Mouse (Mus musculus) E14TG2a.4 (cell line): Measurements from ENCODE around the gene Rwdd1.
"Not testable (repeated sequence)": the region's sequence is repeated elsewhere in the genome, so short reads cannot be mapped to it uniquely, and the experiment has no call there.

Experiments
- H3K27me3 ChIP-seq: 2 replicates; pipeline ENCODE4 v1.6.1; 2014; ENCODE audit warnings: low read length, control low read depth; ENCODE audit not compliant: insufficient read depth
- H3K36me3 ChIP-seq: 2 replicates; pipeline ENCODE4 v1.6.1; 2014; ENCODE audit warnings: low read length, control low read depth; ENCODE audit not compliant: insufficient read depth
- H3K4me1 ChIP-seq: replicated peaks from 2 replicates; pipeline ENCODE4 v1.6.1; 2014; ENCODE audit warnings: low read depth, low read length, control low read depth
- H3K4me3 ChIP-seq: replicated peaks from 2 replicates; pipeline ENCODE4 v1.5.1; 2014; ENCODE audit warnings: mild to moderate bottlenecking, low read length
- H3K9me3 ChIP-seq: 2 replicates; pipeline ENCODE4 v1.6.1; 2014; ENCODE audit warnings: low read length, control low read depth
- CTCF ChIP-seq: conservative IDR thresholded peaks from 2 replicates; pipeline ENCODE4 v1.5.1; 2014; ENCODE audit warnings: low read length
- NANOG ChIP-seq: IDR thresholded peaks from 2 replicates; pipeline ENCODE4 v1.6.1; 2014; ENCODE audit warnings: borderline replicate concordance, low read length, mixed read lengths
- POU5F1 ChIP-seq: IDR thresholded peaks from 2 replicates; pipeline ENCODE4 v1.6.1; 2014; ENCODE audit warnings: low read length, borderline replicate concordance

Gene Rwdd1

DNA sequence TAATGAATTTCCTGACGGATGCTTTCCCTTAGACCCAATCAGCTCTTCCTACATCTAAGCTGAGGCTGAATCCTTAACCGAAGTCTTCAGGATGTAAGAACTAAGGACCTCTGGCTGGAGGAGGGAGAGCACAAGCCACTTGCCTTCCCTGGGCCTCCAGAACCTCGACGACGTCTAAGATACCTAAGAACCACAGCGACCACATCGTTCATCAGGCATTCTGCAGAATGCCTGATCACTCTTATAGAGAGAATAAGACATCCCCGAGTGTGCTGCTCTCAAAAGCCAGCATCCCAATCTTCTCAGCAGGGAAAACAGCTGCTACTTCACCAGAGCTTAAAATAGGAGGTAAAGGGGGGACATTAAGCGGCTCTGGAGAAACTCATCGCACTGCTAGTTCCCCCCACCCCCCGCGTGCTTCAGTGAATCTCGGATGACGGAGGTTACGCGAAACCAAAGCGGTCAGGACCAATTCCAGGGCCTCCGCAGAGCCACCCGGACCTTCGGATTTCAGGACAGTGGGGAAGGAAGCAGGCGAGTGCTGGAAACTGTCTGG is 600 bp downstream of the Rwdd1 start:
- Histone ChIP-seq H3K9me3 (no peaks in the 10 kb centered on the region), H3K4me3 (peak overlapping the region; percentile 95), H3K36me3 (peaks cover 22% of the 10 kb centered on the region), H3K27me3 (no peaks in the 10 kb centered on the region), H3K4me1 (peaks cover 40% of the 10 kb centered on the region)
- no peak for TF ChIP-seq POU5F1

DNA sequence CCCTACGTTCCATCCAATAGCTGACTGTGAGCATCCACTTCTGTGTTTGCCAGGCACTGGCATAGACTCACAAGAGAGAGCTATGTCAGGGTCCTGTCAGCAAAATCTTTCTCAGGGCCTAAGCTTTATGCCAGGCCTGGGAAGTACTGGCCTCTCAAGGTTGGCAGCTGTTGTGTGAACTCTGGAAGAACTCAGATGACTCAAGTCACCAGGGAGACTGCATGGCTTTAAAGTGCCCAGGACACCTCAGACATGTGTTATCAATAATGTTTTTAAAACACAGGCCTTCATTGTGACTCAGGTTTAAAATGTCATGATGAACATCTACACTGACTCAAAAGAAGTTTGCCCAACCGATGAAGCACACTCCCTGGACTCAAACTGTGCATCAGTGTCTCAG is 6.2 kb downstream of the Rwdd1 start:
- H3K27me3 ChIP-seq = no peaks in the 10 kb centered on the region
- no peaks in the 10 kb centered on the region for H3K9me3 ChIP-seq
- TF ChIP-seq POU5F1 = no peak
- no peak for TF ChIP-seq NANOG
- no peak for TF ChIP-seq CTCF
- H3K4me3 ChIP-seq = no peak overlapping the region
- H3K4me1 ChIP-seq = peaks cover 28% of the 10 kb centered on the region
- peaks cover 39% of the 10 kb centered on the region for H3K36me3 ChIP-seq

DNA sequence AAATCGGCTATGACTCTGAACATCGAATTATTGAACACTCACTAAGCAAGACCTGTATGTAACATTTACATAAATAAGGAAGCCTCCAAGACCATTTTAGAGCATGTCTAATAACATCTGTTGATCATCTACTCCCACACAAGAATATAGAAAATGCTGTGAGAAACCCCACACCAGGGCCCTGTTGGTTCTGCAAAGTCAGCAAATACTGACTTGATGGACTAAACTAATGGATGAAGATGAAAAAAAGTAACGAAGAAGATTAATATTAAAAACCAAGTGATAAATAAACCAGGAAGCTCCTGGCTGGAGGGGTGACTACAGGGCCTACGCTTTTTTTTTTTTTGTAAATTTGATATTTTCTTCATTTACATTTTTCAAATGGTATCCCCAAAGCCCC is 6.8 kb downstream of the Rwdd1 start:
- TF ChIP-seq POU5F1 = no peak
- no peak for TF ChIP-seq NANOG
- TF ChIP-seq CTCF = no peak

DNA sequence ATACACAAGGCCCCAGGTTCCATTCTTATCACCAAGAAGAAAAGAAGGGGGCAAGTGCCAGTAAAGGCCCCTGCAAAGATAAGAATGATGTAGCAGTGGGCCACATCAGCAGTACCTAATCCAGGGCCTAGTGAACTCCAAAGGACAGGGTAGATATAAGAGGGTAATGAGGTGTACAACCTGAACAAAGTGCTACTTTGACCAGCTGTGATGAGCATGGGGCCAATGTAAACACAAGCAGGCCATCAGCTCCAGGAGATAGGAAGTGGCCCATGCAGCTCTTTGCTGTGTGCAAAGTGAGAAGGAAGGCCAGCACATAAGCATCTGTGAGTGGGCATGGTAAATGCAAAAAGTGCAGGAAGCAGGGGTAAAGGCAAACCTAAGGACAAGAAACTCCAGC is 21.0 kb downstream of the Rwdd1 start:
- peaks cover 94% of the 10 kb centered on the region for H3K36me3 ChIP-seq
- H3K4me1 ChIP-seq = no peaks in the 10 kb centered on the region
- no peak overlapping the region for H3K4me3 ChIP-seq
- TF ChIP-seq POU5F1 (no peak), CTCF (no peak), NANOG (no peak)
- no peaks in the 10 kb centered on the region for H3K9me3 ChIP-seq
- no peaks in the 10 kb centered on the region for H3K27me3 ChIP-seq

More for the DNA sequence above, 6.8 kb downstream of the Rwdd1 start:
- Histone ChIP-seq H3K27me3 (no peaks in the 10 kb centered on the region), H3K4me1 (peaks cover 22% of the 10 kb centered on the region), H3K4me3 (no peak overlapping the region), H3K36me3 (peaks cover 46% of the 10 kb centered on the region), H3K9me3 (no peaks in the 10 kb centered on the region)

DNA sequence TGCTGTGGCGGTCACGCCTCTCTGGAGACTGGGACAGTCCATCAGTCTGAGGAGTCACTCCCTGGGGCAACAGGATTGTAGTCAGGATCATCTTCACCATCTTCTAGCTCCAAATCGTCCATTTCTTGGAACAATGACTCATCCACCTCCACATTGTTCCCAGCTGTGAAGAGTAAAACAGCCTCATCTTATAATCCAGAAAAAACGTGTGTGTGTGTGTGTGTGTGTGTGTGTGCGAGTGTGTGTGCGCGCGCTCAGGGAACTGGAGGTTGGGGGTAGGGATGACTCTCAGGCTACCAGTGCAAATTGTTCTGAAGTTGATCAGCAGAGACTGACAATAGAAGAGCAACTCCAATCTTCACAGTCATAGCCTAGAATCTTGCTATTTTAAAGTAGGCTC is 22.7 kb downstream of the Rwdd1 start:
- H3K4me1 ChIP-seq, H3K9me3 ChIP-seq, H3K27me3 ChIP-seq, H3K4me3 ChIP-seq: not testable (repeated sequence)
- H3K36me3 ChIP-seq = peaks cover 94% of the 10 kb centered on the region

DNA sequence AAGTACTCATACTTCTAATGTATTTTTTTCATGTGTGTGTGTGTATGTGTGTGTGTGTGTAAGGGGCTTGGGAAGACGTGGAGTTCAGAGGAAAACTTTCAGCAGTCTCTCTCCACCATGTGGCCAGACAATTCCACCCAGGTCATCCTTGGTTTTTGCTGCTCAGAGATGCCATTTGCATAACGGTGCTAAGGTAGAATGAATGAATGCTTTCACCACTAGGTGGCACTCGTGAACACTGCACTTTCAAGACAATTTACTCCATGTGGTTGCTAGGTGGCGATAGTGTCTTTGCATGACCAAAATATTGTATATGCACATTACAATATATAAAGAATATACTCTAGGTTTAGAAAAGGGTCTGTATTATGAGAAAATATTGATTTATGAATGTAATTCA is 32.7 kb downstream of the Rwdd1 start:
- H3K4me1 ChIP-seq = no peaks in the 10 kb centered on the region
- TF ChIP-seq NANOG = no peak
- TF ChIP-seq POU5F1 = 0 out of 2 replicates have a peak, but pooled peaks have one; percentile 7
- TF ChIP-seq CTCF = peak; percentile 91
- no peaks in the 10 kb centered on the region for H3K9me3 ChIP-seq
- H3K36me3 ChIP-seq = peaks cover 13% of the 10 kb centered on the region
- H3K4me3 ChIP-seq = no peak overlapping the region
- no peaks in the 10 kb centered on the region for H3K27me3 ChIP-seq

DNA sequence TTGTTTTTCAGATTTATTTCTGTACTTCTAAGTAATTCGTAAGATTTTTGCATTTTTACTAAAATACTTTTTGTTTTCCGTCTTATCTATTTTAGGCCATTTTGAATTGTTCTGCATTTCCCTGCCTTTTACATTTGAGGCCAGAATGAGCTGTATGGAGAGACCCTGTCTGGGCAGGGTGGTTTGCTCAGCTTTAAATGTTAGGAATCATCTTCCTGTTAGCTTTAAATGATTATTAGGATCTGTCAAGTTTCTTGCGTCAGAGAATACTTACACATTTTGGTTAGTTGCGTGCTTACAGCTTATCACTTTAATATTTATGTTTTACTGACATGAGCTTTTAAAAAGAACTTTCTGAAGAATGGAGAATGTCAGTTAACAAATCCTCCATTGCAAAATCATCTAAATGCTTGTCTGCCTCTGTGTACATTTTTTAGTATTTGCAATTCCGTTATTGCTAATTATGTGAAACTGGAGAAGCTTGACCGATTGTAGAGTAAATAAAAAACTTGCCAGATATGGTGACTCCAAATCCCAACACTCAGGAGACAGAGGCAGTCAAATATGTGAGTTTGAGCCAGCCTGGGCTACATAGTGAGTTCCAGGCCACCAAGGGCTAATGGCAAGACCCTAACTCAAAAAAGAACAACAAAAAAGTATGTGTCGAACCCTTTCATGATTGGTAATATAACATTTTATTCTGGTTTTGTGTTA is 44.5 kb downstream of the Rwdd1 start:
- Histone ChIP-seq H3K36me3 (no peaks in the 10 kb centered on the region), H3K4me1 (no peaks in the 10 kb centered on the region), H3K9me3 (peaks cover 19% of the 10 kb centered on the region), H3K27me3 (no peaks in the 10 kb centered on the region), H3K4me3 (no peak overlapping the region)
- no peak for TF ChIP-seq POU5F1
- no peak for TF ChIP-seq CTCF
- no peak for TF ChIP-seq NANOG

DNA sequence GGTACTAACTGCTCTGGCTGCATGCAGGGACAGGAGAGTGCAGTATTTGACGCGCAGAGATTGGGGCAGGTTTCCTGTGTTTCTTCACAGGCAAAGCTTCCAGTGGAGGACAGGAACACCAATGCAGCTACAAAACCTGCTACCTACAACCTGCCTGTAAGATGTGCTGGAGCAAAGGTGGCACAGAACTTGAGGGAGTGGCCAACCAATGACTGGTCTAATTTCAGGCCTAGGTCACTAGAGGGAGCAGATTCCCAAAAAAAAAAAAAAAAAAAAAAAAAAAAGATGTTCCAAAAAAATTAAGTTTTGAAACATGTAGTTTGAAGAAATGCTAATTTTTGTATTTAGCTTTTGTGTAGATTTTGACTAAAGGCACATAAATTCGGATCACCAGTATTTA is 66.9 kb downstream of the Rwdd1 start:
- Histone ChIP-seq H3K36me3 (peaks cover 15% of the 10 kb centered on the region), H3K4me1 (peaks cover 22% of the 10 kb centered on the region), H3K4me3 (no peak overlapping the region), H3K9me3 (peaks cover 16% of the 10 kb centered on the region), H3K27me3 (no peaks in the 10 kb centered on the region)
- TF ChIP-seq CTCF (no peak), POU5F1 (no peak), NANOG (no peak)
